Mouse (Mus musculus) heart, embryonic 16.5 days (tissue): ENCODE results near the gene Myo1d. TPM values are rescaled to one million over a fixed set of nuclear protein-coding genes. Genes with fewer than 3 reads are reported as not detected.
A peak's percentile ranks its signal among the peaks of the same experiment; 100 is the strongest.

Experiments used
- ATAC-seq: fragments of 200-750 bp; cut with Nextera tagmentation; replicated peaks from 2 replicates; pipeline ENCODE4 v1.8.0; 2017; ENCODE audit warnings: moderate number of reproducible peaks; ENCODE audit not compliant: insufficient read depth, low FRiP score; ENCODE audit errors: extremely low read depth
- H3K27ac ChIP-seq: fragments of 300-500 bp; sonication (generic); 2 replicates; pipeline ENCODE4 v1.5.1; 2014; ENCODE audit warnings: mild to moderate bottlenecking, low read length, control low read depth, moderate library complexity
- H3K27me3 ChIP-seq: fragments of 300-500 bp; sonication (generic); 2 replicates; pipeline ENCODE4 v1.6.1; 2014; ENCODE audit warnings: low read length, mixed read lengths; ENCODE audit not compliant: control insufficient read depth, insufficient read depth
- H3K36me3 ChIP-seq: fragments of 300-500 bp; sonication (generic); 2 replicates; pipeline ENCODE4 v1.6.1; 2014; ENCODE audit not compliant: control insufficient read depth, insufficient read depth
- H3K4me1 ChIP-seq: fragments of 300-500 bp; sonication (generic); 2 replicates; pipeline ENCODE4 v1.6.1; 2014; ENCODE audit warnings: low read length, mixed read lengths; ENCODE audit not compliant: control insufficient read depth, insufficient read depth
- H3K4me2 ChIP-seq: fragments of 300-500 bp; sonication (generic); 2 replicates; pipeline ENCODE4 v1.6.1; 2014; ENCODE audit warnings: low read depth, mild to moderate bottlenecking, control low read depth, low read length
- H3K4me3 ChIP-seq: fragments of 300-500 bp; sonication (generic); 2 replicates; pipeline ENCODE4 v1.5.1; 2014; ENCODE audit warnings: mild to moderate bottlenecking, control low read depth, low read length
- H3K9ac ChIP-seq: fragments of 300-500 bp; sonication (generic); 2 replicates; pipeline ENCODE4 v1.6.1; 2014; ENCODE audit warnings: low read length, control low read depth
- H3K9me3 ChIP-seq: fragments of 300-500 bp; sonication (generic); replicated peaks from 2 replicates; pipeline ENCODE4 v1.6.1; 2016; ENCODE audit warnings: low read length; ENCODE audit not compliant: control insufficient read depth
- WGBS: fragments of 180-500 bp; shearing (Covaris S2); extraction: QIAGEN DNeasy Blood & Tissue Kit; methylation state at CpG from one replicate; pipeline ENCODE4 v1.1.7; 2014; 5-methylcytosine and 5-hydroxymethylcytosine counted together
- polyA plus RNA-seq: library from polyadenylated mRNA; unstranded; fragments of >200 nt; fragmentation: Nextera tagmentation; extraction: Ambion mirVana; gene quantifications from 2 replicates; pipeline ENCODE4 v1.2.1, GENCODE M21; 2015

The Myo1d gene
- polyA plus RNA-seq, 1 experiment from 2014 or later: 7.5 TPM

DNA sequence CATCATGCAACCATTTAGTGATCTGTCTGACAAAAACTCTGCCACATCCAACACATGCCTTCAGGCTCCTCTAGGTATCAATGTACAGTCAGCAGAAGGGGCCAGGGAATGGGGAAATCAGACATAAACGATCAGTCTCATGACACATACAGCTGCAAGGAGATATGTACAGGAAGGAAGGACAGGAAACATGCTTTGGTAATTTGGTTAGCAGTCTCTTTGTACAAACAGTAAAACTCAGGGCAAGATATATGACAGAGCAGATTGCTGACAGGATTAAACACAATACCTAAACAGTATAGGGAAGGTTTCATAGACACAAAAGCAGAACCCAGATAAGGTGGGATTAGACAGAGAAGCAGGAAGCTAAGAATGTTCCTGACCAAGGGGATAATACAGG is 60.8 kb downstream of the Myo1d start:
- Histone ChIP-seq H3K4me3 (no peak overlapping the region), H3K4me1 (no peaks in the 10 kb centered on the region), H3K27me3 (no peaks in the 10 kb centered on the region), H3K9me3 (no peaks in the 10 kb centered on the region), H3K9ac (no peak overlapping the region), H3K27ac (no peak overlapping the region), H3K4me2 (no peak overlapping the region), H3K36me3 (no peaks in the 10 kb centered on the region)
- ATAC-seq: no peak
- 45% methylated on average over 1 of the region's 1 CpGs for WGBS

DNA sequence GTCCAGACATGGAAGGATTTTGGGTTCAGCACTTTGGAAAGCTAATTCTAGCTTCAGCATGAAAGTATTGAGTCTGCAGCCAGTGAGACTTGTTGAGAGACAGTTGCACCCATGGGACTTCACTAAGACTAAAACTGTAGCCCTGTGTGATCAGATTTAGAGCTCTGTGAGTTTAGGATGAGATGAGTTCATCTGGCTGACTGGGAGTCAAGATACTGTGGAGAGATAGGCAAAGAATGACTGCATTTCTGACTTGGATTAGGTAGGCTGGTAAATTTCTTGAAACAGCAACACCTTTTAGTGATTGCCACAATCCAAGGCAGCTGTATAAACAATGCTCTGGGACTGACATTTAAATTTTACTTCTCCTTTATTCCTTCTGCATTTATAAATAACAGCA is 61.8 kb downstream of the Myo1d start:
- Histone ChIP-seq H3K36me3 (no peaks in the 10 kb centered on the region), H3K4me1 (no peaks in the 10 kb centered on the region), H3K4me3 (no peak overlapping the region), H3K27me3 (no peaks in the 10 kb centered on the region), H3K27ac (no peak overlapping the region), H3K9me3 (no peaks in the 10 kb centered on the region), H3K4me2 (no peak overlapping the region), H3K9ac (no peak overlapping the region)
- ATAC-seq: no peak

DNA sequence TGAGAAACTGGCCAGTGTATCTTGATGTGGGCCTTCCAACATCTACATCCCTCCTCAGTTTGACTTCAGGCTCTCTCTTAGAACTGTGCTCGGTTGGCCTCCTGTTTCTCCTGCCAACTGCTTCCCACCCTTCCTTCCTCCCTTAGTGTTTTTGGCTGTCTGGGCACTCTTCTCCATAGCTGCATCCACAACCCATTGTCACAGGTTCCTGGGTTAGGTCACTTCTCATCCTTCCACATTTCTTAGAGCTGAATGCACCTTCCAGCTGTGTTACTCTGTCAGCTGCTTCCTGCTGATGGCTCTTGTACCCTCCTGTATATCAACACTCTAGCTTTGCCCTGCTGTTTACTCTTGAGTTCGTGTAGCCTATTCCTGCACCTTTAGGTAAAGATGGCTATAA is 64.7 kb downstream of the Myo1d start:
- H3K27me3 ChIP-seq: no peaks in the 10 kb centered on the region
- no peak overlapping the region for H3K4me2 ChIP-seq
- no peak overlapping the region for H3K9ac ChIP-seq
- no peak overlapping the region for H3K4me3 ChIP-seq
- no peaks in the 10 kb centered on the region for H3K36me3 ChIP-seq
- H3K9me3 ChIP-seq: no peaks in the 10 kb centered on the region
- 0 out of 2 replicates have a peak overlapping the region, but pooled peaks have one; percentile 6 for H3K27ac ChIP-seq
- no peaks in the 10 kb centered on the region for H3K4me1 ChIP-seq
- peak; percentile 23; the same call in 1 of the 2 replicates for ATAC-seq
- WGBS: 53% methylated on average over 2 of the region's 2 CpGs

DNA sequence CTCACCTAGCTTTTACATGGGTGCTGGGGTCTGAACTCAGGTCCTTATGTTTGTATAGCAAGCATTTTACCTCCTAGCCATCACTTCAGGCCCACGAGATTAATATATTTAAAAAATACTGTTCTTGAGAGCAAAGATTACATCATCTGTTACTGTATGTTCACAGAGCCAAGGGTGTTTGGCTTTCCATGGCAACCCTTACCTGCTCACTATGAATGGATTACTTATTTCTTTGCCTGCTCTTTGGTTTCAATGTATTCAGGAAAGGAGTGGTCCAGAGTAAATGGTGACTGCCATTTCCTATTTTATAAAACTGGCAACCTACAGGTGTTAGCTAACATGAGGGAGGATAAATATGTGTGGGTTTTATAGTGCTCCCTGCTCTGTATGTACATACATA is 66.1 kb downstream of the Myo1d start:
- Histone ChIP-seq H3K4me2 (no peak overlapping the region), H3K4me1 (no peaks in the 10 kb centered on the region), H3K27me3 (no peaks in the 10 kb centered on the region), H3K27ac (no peak overlapping the region), H3K9ac (no peak overlapping the region), H3K36me3 (no peaks in the 10 kb centered on the region), H3K9me3 (no peaks in the 10 kb centered on the region), H3K4me3 (no peak overlapping the region)
- ATAC-seq: no peak
- 44% methylated on average over 1 of the region's 1 CpGs for WGBS

DNA sequence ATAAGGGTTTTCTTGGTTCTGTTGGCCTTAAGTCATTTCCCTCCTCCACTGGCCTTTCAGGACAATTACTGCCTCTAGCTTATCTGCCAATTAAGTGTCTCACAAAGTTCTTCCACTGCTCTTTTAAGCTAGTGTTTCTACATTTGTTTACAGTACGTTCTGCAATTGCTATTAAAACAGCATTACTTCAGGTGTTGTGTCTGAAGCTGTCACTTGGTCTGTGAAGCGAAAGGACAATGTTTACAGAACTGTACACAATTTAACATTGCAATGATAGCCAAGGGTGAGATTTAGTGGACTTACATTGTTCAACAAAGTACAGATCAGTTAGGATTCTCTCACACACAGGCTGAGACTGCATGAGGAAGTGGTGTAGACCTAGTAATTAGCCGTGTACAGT is 67.6 kb downstream of the Myo1d start:
- Histone ChIP-seq H3K4me3 (no peak overlapping the region), H3K36me3 (no peaks in the 10 kb centered on the region), H3K27ac (no peak overlapping the region; the same call in 1 of the 2 replicates), H3K9me3 (no peaks in the 10 kb centered on the region), H3K9ac (no peak overlapping the region), H3K4me1 (no peaks in the 10 kb centered on the region), H3K27me3 (no peaks in the 10 kb centered on the region), H3K4me2 (no peak overlapping the region)
- ATAC-seq: no peak
- 65% methylated on average over 3 of the region's 3 CpGs for WGBS

DNA sequence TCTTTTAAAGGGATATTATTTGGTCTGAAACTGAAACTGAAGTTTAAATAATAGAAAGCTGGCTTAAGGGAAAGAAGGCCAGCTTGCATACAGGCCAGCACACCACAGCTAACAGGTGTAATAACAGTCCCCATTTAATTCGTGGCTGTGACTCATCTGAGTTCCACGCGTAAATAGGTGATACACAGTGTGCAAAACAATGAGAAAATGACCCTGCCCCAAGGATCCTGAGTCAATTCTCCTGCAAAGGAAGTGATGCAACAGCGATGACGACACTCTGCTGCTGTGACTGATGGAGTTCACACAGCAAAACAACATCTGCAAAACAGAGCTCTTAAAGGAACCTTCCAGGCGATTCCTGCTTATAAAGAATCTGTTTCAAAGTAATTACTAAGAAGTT is 68.5 kb downstream of the Myo1d start:
- WGBS: 53% methylated on average over 6 of the region's 6 CpGs

DNA sequence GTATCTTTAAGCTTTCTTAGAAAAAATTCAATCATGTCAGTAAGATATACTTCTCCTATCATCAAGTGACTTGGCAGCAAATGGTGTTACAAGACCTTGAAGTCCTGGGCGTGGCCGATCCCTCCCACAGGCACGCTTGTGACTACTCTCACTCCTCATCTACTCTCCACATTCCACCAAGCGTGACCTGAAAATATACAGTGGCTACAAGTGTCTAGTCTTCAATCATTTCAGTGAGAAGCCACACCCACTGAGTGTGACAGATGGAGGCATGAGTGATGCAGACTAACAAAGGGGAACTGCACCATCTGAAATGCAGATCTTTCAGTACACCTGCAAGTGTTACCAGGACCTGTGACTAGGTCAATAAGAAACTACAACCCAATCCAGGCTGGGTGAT is 79.2 kb downstream of the Myo1d start:
- ATAC-seq: no peak
- Histone ChIP-seq H3K9ac (no peak overlapping the region), H3K27ac (no peak overlapping the region), H3K27me3 (no peaks in the 10 kb centered on the region), H3K4me2 (no peak overlapping the region), H3K4me3 (no peak overlapping the region), H3K9me3 (no peaks in the 10 kb centered on the region), H3K36me3 (no peaks in the 10 kb centered on the region), H3K4me1 (no peaks in the 10 kb centered on the region)
- 45% methylated on average over 4 of the region's 4 CpGs for WGBS

More for the DNA sequence above, 68.5 kb downstream of the Myo1d start:
- ATAC-seq: no peak
- no peaks in the 10 kb centered on the region for H3K36me3 ChIP-seq
- no peak overlapping the region for H3K27ac ChIP-seq
- no peak overlapping the region for H3K4me2 ChIP-seq
- H3K9ac ChIP-seq: no peak overlapping the region
- H3K27me3 ChIP-seq: no peaks in the 10 kb centered on the region
- H3K4me3 ChIP-seq: no peak overlapping the region
- no peaks in the 10 kb centered on the region for H3K9me3 ChIP-seq
- H3K4me1 ChIP-seq: no peaks in the 10 kb centered on the region

DNA sequence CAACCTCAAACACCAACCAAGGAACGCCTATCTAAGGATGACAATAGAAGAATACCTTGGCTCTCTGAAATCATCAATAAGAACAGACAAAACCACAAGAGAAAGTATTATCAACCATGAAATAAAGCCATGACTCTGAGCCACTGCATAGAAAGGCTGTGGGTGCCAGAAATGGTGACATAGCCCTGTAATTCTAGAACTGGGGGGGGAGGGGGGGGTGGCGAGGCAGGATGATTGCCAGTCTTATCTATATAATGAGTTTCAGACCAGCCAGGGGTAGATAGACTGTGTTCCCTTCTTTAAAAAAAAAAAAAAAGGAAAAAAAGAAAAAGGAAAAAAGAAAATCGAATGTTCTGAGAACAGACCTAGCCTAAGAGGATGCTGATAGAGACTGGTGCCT is 81.1 kb downstream of the Myo1d start:
- no peak overlapping the region for H3K27ac ChIP-seq

DNA sequence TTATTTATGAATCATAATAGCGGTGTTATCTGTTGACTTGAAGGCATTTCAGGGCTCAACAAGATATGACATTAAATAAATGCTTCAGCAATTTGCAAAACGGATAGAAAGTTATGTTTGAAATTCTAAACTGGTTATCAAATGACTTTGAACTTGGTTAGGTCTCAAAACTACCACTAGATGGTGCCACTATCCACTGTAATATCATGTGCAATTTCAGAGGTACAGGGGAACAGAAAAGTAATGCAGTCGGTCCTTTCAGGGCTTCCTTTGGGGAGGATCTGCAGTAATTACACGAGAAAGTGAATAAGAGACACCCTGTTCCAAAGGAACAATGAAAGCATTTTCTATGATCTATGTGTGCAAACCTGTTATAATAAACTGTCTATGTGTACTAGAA is 83.5 kb downstream of the Myo1d start:
- no peak overlapping the region for H3K4me2 ChIP-seq
- no peak overlapping the region for H3K27ac ChIP-seq
- no peaks in the 10 kb centered on the region for H3K9me3 ChIP-seq
- H3K27me3 ChIP-seq: no peaks in the 10 kb centered on the region
- no peak overlapping the region for H3K4me3 ChIP-seq
- H3K9ac ChIP-seq: no peak overlapping the region
- no peaks in the 10 kb centered on the region for H3K36me3 ChIP-seq
- no peaks in the 10 kb centered on the region for H3K4me1 ChIP-seq
- 5% methylated on average over 4 of the region's 4 CpGs for WGBS
- ATAC-seq: no peak

More for the DNA sequence above, 81.1 kb downstream of the Myo1d start:
- H3K9me3 ChIP-seq: no peaks in the 10 kb centered on the region
- 59% methylated on average over 3 of the region's 3 CpGs for WGBS
- H3K36me3 ChIP-seq: no peaks in the 10 kb centered on the region
- H3K4me3 ChIP-seq: no peak overlapping the region
- no peak overlapping the region for H3K4me2 ChIP-seq
- H3K4me1 ChIP-seq: no peaks in the 10 kb centered on the region
- no peak for ATAC-seq
- no peaks in the 10 kb centered on the region for H3K27me3 ChIP-seq
- no peak overlapping the region for H3K9ac ChIP-seq

DNA sequence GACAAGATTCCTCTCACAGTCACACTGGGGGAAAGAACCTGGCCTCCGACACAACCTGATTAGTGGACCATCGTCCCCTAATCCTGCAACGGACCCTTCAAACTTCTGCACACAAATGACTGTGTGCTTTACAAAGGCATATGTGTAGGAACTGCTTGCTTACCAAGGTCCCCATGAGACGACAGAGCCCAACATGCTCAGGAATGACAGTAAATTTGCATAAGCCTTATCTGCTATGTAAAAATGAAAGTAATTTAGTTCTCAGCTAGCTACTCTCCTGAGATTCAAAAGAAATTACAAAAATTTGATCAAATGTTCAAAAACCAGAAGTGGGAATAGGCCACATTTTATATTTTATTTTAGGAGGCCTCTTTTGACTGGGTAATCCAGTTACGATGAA is 95.2 kb downstream of the Myo1d start:
- Histone ChIP-seq H3K9ac (no peak overlapping the region), H3K9me3 (no peaks in the 10 kb centered on the region), H3K4me3 (no peak overlapping the region), H3K36me3 (no peaks in the 10 kb centered on the region), H3K4me2 (no peak overlapping the region), H3K4me1 (peaks cover 9% of the 10 kb centered on the region), H3K27ac (no peak overlapping the region), H3K27me3 (no peaks in the 10 kb centered on the region)
- WGBS: 76% methylated on average over 5 of the region's 5 CpGs
- ATAC-seq: no peak
